Mouse (Mus musculus): Measurements from ENCODE around the gene B3gnt4. TPM values are rescaled to one million over a fixed set of nuclear protein-coding genes. Genes with fewer than 3 reads are reported as not detected.

B3gnt4 gene
- total and polyA plus RNA-seq, 3 experiments: 0.18 to 0.93 TPM; not detected in 1

- DNase-seq: no peak
These were observed 15.7 kb downstream of the B3gnt4 start for GRCm38 (mm10) chr5:123525916-123526495.

GRCm38 (mm10) chr5:123528641-123529040, 18.4 kb downstream of the B3gnt4 start:
- peak; percentile 34 for DNase-seq

- no peak for DNase-seq
These were observed 19.8 kb downstream of the B3gnt4 start for GRCm38 (mm10) chr5:123530056-123530455.

- DNase-seq: peak; percentile 58
These were observed 23.5 kb downstream of the B3gnt4 start for GRCm38 (mm10) chr5:123533801-123534200.

GRCm38 (mm10) chr5:123555693-123556092, 45.4 kb downstream of the B3gnt4 start:
- no peak for DNase-seq

- DNase-seq: peak; percentile 70
These were observed 46.2 kb downstream of the B3gnt4 start for GRCm38 (mm10) chr5:123556451-123556850.

- no peak for DNase-seq
These were observed 49.3 kb downstream of the B3gnt4 start for GRCm38 (mm10) chr5:123559588-123559987.

- no peak for DNase-seq
These were observed 50.9 kb downstream of the B3gnt4 start for GRCm38 (mm10) chr5:123561128-123561527.

Small RNA genes within 50 kb of the gene (microRNA-seq; reads per million reads assigned to microRNA genes)
- 0.88 to 1.7 reads per million in 2 experiments for gene Mir7647

Other genes starting within 250 kb of the B3gnt4 start
- gene Bcl7a, start 166.6 kb upstream of the B3gnt4 start, total RNA-seq (2021): 10 to 100 TPM in 1 of 2 experiments, 1 to 10 TPM in 1; 6.1 to 11.2 TPM
- gene Bcl7a, start 166.6 kb upstream of the B3gnt4 start, polyA plus RNA-seq (2012; rRNA removed): 5.2 and 6.1 TPM in 2 replicates
- 10 to 100 TPM; 15.2 to 27.4 TPM for gene Mlxip, start 115.7 kb upstream of the B3gnt4 start, total RNA-seq (2021)
- gene Mlxip, start 115.7 kb upstream of the B3gnt4 start, polyA plus RNA-seq (2012; rRNA removed): 45.5 TPM in 2 replicates
- not detected for gene Lrrc43, start 21.2 kb upstream of the B3gnt4 start, total RNA-seq (2021)
- not detected in 2 replicates for gene Lrrc43, start 21.2 kb upstream of the B3gnt4 start, polyA plus RNA-seq (2012; rRNA removed)
- gene Il31, start 21.0 kb upstream of the B3gnt4 start, total RNA-seq (2021): not detected
- gene Il31, start 21.0 kb upstream of the B3gnt4 start, polyA plus RNA-seq (2012; rRNA removed): not detected in 2 replicates
- gene Diablo, start 13.7 kb downstream of the B3gnt4 start, total RNA-seq (2021): 10 to 100 TPM; 75.9 to 96.1 TPM
- 64.6 and 87.2 TPM in 2 replicates for gene Diablo, start 13.7 kb downstream of the B3gnt4 start, polyA plus RNA-seq (2012; rRNA removed)
- gene Gm49027, start 15.0 kb downstream of the B3gnt4 start, total RNA-seq (2021): 10 to 100 TPM in 1 of 2 experiments, 1 to 10 TPM in 1; 4.5 to 10.2 TPM
- gene Gm49027, start 15.0 kb downstream of the B3gnt4 start, polyA plus RNA-seq (2012; rRNA removed): 43.0 and 69.6 TPM in 2 replicates
- gene Vps33a, start 62.6 kb downstream of the B3gnt4 start, total RNA-seq (2021): 10 to 100 TPM; 37.9 to 50.1 TPM
- gene Vps33a, start 62.6 kb downstream of the B3gnt4 start, polyA plus RNA-seq (2012; rRNA removed): 10.7 and 12.5 TPM in 2 replicates
- gene Clip1, start 174.2 kb downstream of the B3gnt4 start, total RNA-seq (2021): 10 to 100 TPM; 82.3 TPM
- 19.4 and 32.0 TPM in 2 replicates for gene Clip1, start 174.2 kb downstream of the B3gnt4 start, polyA plus RNA-seq (2012; rRNA removed)
- gene Zcchc8, start 210.6 kb downstream of the B3gnt4 start, total RNA-seq (2021): 10 to 100 TPM; 40.6 to 43.1 TPM
- gene Zcchc8, start 210.6 kb downstream of the B3gnt4 start, polyA plus RNA-seq (2012; rRNA removed): 21.3 and 21.7 TPM in 2 replicates
- 10 to 100 TPM; 60.9 to 83.0 TPM for gene Rsrc2, start 239.0 kb downstream of the B3gnt4 start, total RNA-seq (2021)
- 5.0 and 5.2 TPM in 2 replicates for gene Rsrc2, start 239.0 kb downstream of the B3gnt4 start, polyA plus RNA-seq (2012; rRNA removed)
- gene Kntc1, start 239.3 kb downstream of the B3gnt4 start, total RNA-seq (2021): under 1 TPM; 0.38 to 0.61 TPM
- 0.30 and 0.90 TPM in 2 replicates for gene Kntc1, start 239.3 kb downstream of the B3gnt4 start, polyA plus RNA-seq (2012; rRNA removed)